Mouse (Mus musculus): ENCODE results near the gene Spint5.

- no peak for TF ChIP-seq GATA1 (IDR thresholded peaks at IDR 0.05; ENCODE audit: borderline replicate concordance, low read length)
- no peak for TF ChIP-seq FLI1 (IDR thresholded peaks at IDR 0.05; ENCODE audit: low read length)
These were observed 35.2 kb upstream of the Spint5 start for GRCm38 (mm10) chr2:164679906-164680305.
